Mouse (Mus musculus): ENCODE measurements at regions not wholly inside any gene's neighbourhood (a gene's known extent, or its start where the extent isn't known, plus 50 kb on each side); places are given as distances from the start of the nearest gene placed in this dataset.

DNA sequence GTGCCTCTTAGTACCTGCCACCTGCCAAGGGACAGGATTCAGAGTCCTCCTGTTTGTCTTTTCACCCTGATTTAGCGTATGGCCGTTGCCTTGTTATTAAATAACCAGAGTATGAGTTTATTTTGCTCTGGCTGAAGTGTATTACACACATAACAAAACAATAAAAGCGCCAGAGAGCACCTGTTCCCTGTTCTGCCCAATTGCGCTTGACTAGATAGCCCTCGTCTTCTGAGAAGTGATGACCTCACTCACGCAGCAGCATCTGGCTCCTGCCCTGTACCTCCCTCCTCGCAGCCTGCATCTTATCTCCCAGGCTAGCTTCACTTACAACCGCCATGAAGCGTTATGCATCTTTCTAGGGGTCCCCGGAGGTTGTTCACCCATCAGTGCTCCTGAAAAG, 346.5 kb downstream of the Wdr11 start:
- no peak for TF ChIP-seq CTCF (IDR thresholded peaks at IDR 0.05; ENCODE audit: extremely low read depth, insufficient read depth, low read length)
- no peak for TF ChIP-seq POLR2A (IDR thresholded peaks at IDR 0.05; ENCODE audit: extremely low read depth, insufficient read depth, low read length)

Measured in cortical plate, adult 2 months (tissue).